Mouse (Mus musculus) hindbrain, embryonic 15.5 days (tissue): ENCODE measurements around the gene Flt1. TPM values are rescaled to one million over a fixed set of nuclear protein-coding genes. Genes with fewer than 3 reads are reported as not detected.

Experiments
- ATAC-seq: fragments of 200-750 bp; cut with Nextera tagmentation; 2 replicates; pipeline ENCODE4 v1.8.0; 2017; ENCODE audit warnings: low read depth, moderate number of reproducible peaks, moderate TSS enrichment; ENCODE audit not compliant: low FRiP score
- H3K27ac ChIP-seq: fragments of 300-500 bp; sonication (generic); replicated peaks from 2 replicates; pipeline ENCODE4 v1.5.1; 2015; ENCODE audit warnings: mild to moderate bottlenecking, inconsistent platforms
- H3K27me3 ChIP-seq: fragments of 300-500 bp; sonication (generic); 2 replicates; pipeline ENCODE4 v1.6.1; 2015; ENCODE audit warnings: control low read depth, inconsistent platforms
- H3K36me3 ChIP-seq: fragments of 300-500 bp; sonication (generic); 2 replicates; pipeline ENCODE4 v1.6.1; 2015; ENCODE audit warnings: control low read depth, inconsistent platforms
- H3K4me1 ChIP-seq: fragments of 300-500 bp; sonication (generic); replicated peaks from 2 replicates; pipeline ENCODE4 v1.6.1; 2015; ENCODE audit warnings: control low read depth, inconsistent platforms
- H3K4me2 ChIP-seq: fragments of 300-500 bp; sonication (generic); 2 replicates; pipeline ENCODE4 v1.6.1; 2015; ENCODE audit warnings: moderate library complexity, mild to moderate bottlenecking, inconsistent platforms
- H3K4me3 ChIP-seq: fragments of 300-500 bp; sonication (generic); 2 replicates; pipeline ENCODE4 v1.5.1; 2015; ENCODE audit warnings: mild to moderate bottlenecking, inconsistent platforms
- H3K9ac ChIP-seq: fragments of 300-500 bp; sonication (generic); 2 replicates; pipeline ENCODE4 v1.6.1; 2015; ENCODE audit warnings: inconsistent platforms
- H3K9me3 ChIP-seq: fragments of 300-500 bp; sonication (generic); 2 replicates; pipeline ENCODE4 v1.6.1; 2016; ENCODE audit warnings: control low read depth, inconsistent platforms
- WGBS: fragments of 180-500 bp; shearing (Covaris S2); methylation state at CpG from one replicate; pipeline ENCODE4 v1.1.7; 2015; 5-methylcytosine and 5-hydroxymethylcytosine counted together
- polyA plus RNA-seq: library from polyadenylated mRNA; unstranded; fragments of >200 nt; fragmentation: Nextera tagmentation; extraction: Ambion mirVana; gene quantifications from 2 replicates; pipeline ENCODE4 v1.2.1, GENCODE M21; 2015

The Flt1 gene
- polyA plus RNA-seq, 1 experiment from 2014 or later: 16.0 TPM

DNA sequence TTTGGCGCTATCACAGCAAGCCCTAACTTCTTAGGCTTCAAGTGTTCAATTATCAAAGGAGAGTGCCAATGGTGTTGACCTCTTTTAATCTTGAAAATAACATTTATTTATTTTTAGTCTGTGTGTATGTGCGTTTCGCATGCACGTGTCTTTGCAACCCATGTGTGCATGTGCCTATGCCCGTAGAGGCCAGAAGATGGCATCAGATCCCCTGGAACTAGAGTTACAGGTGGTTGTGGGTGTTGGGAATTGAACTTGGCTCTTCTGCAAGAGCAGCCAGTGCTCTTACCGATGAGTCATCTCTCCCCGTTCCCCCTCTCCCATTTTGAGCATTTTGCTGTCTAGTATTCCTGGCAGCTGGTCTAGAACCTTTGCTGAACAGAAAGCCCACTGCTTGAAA is 70.0 kb downstream of the Flt1 start:
- Histone ChIP-seq H3K4me3 (no peak overlapping the region), H3K9ac (no peak overlapping the region), H3K27ac (no peak overlapping the region), H3K9me3 (no peaks in the 10 kb centered on the region), H3K36me3 (no peaks in the 10 kb centered on the region), H3K4me2 (no peak overlapping the region), H3K27me3 (no peaks in the 10 kb centered on the region), H3K4me1 (no peaks in the 10 kb centered on the region)
- ATAC-seq: no peak
- WGBS: 87% methylated on average over 7 of the region's 7 CpGs

DNA sequence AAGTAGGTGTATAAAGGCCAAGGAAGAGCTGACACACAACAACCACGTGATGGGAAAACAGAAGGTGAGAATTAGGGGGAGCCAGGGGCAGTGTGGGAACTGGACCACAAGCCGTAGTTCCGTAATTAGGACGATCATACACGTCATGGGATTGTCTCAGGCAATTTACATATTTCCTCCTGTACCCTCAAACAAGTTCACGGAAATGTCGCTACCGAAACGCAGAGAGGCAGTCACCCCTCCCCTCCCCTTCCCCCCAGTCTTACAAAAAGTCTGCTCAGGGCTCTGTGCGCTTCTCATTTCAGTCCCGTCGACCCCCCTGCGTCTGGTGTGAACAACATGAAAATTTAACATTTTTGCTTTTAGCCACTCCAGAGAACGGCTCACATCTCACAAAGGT is 74.6 kb downstream of the Flt1 start:
- ATAC-seq: no peak
- Histone ChIP-seq H3K9me3 (no peaks in the 10 kb centered on the region), H3K27me3 (no peaks in the 10 kb centered on the region), H3K27ac (no peak overlapping the region), H3K4me1 (no peaks in the 10 kb centered on the region), H3K36me3 (no peaks in the 10 kb centered on the region), H3K9ac (no peak overlapping the region), H3K4me2 (no peak overlapping the region), H3K4me3 (no peak overlapping the region)
- whole genome bisulfite sequencing: 90% methylated on average over 14 of the region's 14 CpGs

DNA sequence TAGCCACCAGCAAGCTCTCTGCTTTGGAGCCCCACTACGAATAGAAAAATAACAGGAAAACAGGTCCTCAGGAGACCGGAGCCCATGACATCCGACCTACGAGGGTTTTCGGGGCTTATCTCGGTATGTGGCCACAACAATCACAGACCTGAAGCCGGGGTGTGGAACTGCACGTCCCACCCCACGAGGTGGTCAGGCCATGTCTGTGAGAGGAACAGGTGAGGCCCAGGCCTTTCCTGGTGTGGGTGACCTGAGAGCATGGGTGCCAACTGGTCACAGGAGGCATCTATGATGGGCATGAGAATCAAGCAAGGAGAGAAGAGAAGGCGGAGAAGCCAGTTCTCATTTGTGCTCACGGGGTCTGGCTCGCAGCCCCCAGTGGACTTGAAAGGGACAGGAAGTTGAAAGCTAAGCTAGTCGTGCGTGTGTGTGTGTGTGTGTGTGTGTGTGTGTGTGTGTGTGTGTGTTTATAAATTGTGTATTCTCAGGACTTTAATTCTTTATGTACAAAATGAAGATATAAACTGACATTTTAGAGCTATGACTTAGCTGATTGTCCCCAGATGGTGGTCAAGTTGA is 79.4 kb downstream of the Flt1 start:
- Histone ChIP-seq H3K36me3 (no peaks in the 10 kb centered on the region), H3K4me1 (0 out of 2 replicates have a peak, but pooled peaks cover 3% of the 10 kb centered on the region), H3K27ac (0 out of 2 replicates have a peak overlapping the region, but pooled peaks have one; percentile 34), H3K27me3 (no peaks in the 10 kb centered on the region), H3K4me2 (no peak overlapping the region), H3K4me3 (no peak overlapping the region), H3K9me3 (no peaks in the 10 kb centered on the region), H3K9ac (no peak overlapping the region)
- no peak for ATAC-seq
- 79% methylated on average over 14 of the region's 14 CpGs for WGBS

DNA sequence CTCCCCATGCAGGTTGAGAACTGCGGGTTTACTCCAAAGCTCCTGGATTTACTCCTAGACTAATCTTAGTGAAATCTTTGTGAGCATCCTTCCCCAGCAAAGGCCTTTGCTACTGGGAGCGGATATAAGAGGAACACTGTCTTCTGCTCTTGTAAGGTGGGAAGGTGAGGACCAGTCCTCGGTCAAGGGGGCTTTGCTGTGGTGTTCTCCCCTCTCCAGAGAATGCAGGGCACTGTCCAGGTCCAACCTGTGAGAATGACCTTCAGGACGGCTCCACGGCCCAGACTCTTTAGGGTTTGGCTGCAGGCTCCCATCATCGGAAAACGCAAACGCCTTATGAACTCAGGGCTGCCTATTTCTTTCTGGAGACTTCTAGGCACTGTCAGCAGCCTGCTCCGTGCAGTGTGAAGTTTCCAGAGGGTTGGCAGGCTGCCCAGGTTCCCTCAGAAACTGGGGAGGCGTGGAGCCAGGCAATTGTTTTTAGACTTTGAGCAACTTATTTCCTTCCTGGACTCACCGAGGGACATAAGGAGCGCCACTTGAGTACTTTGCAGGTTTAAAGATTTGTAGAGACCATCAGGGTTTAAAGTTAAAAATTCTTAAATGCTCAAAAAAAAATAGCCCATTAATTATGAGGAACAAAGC is 80.7 kb downstream of the Flt1 start:
- Histone ChIP-seq H3K27ac (no peak overlapping the region), H3K36me3 (no peaks in the 10 kb centered on the region), H3K9ac (no peak overlapping the region), H3K9me3 (no peaks in the 10 kb centered on the region), H3K4me2 (no peak overlapping the region), H3K27me3 (no peaks in the 10 kb centered on the region), H3K4me1 (0 out of 2 replicates have a peak, but pooled peaks cover 3% of the 10 kb centered on the region), H3K4me3 (no peak overlapping the region)
- 0 out of 2 replicates have a peak, but pooled peaks have one; percentile 56 for ATAC-seq
- WGBS: 60% methylated on average over 12 of the region's 12 CpGs

DNA sequence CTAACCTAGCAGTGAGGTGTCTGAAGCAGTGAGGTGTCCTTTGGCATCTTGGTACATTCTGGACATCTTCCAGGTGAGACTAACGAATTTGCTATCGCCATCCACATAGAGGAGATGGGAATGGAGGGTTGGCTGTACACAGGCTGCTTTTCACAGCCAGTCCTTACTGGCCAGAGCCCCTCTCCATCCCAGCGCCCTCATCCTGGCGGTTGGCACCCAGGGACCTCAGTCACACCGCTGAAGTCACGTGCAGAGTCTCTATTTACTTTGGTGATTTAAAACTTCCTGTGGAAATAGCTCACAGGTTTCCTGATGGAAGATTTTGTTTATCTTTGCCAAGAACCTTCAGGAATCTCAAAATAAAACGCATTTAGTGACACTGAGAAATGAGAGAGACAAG is 84.4 kb downstream of the Flt1 start:
- ATAC-seq: no peak
- Histone ChIP-seq H3K4me3 (no peak overlapping the region), H3K27me3 (no peaks in the 10 kb centered on the region), H3K9me3 (no peaks in the 10 kb centered on the region), H3K4me2 (no peak overlapping the region), H3K27ac (no peak overlapping the region), H3K36me3 (no peaks in the 10 kb centered on the region), H3K9ac (no peak overlapping the region), H3K4me1 (0 out of 2 replicates have a peak, but pooled peaks cover 3% of the 10 kb centered on the region)
- WGBS: 69% methylated on average over 7 of the region's 7 CpGs

DNA sequence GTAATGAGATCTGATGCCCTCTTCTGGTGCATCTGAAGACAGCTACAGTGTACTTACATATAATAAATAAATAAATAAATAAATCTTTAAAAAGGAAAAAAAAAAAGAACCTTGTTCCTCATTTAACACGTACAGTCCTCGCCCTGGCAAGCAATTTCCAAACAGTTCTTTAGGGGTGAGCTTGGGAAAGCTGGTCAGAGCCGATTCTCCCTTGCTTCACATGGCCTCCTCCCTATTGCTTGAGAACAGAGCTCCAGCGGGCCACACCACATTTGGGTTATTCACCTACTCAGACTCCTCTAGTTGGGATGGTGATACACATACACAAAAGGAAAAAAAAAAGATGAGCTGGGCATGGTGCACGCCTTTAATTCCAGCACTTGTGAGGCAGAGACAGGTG is 85.9 kb downstream of the Flt1 start:
- Histone ChIP-seq H3K27me3 (no peaks in the 10 kb centered on the region), H3K4me1 (0 out of 2 replicates have a peak, but pooled peaks cover under 1% of the 10 kb centered on the region), H3K9me3 (no peaks in the 10 kb centered on the region), H3K9ac (no peak overlapping the region), H3K27ac (no peak overlapping the region), H3K4me2 (no peak overlapping the region), H3K36me3 (no peaks in the 10 kb centered on the region), H3K4me3 (no peak overlapping the region)
- ATAC-seq: no peak
- 96% methylated on average over 5 of the region's 5 CpGs for WGBS

DNA sequence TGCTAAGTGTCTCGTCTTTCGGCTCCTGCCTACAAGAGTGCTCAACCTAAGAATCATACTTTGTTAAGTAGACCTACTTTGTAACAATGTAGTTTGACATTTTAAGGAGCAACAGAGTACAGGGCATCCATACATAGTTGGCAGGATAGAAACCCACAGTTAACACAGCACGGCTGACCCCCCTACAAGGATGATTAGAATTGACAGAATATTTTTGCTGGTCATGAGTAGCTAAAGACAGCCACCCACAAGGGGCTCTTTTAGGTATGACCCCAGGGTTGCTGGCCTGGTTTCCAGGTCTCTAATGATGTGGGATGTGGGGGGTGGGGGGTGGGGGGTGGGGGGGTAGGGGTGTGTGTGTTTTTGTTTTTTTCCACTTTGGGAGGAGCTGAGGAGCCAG is 89.1 kb downstream of the Flt1 start:
- 81% methylated on average over 3 of the region's 3 CpGs for WGBS
- H3K4me2 ChIP-seq: no peak overlapping the region
- no peaks in the 10 kb centered on the region for H3K27me3 ChIP-seq
- H3K4me1 ChIP-seq: no peaks in the 10 kb centered on the region
- no peak overlapping the region for H3K4me3 ChIP-seq
- no peak for ATAC-seq
- H3K9me3 ChIP-seq: no peaks in the 10 kb centered on the region
- H3K27ac ChIP-seq: no peak overlapping the region
- H3K36me3 ChIP-seq: no peaks in the 10 kb centered on the region
- H3K9ac ChIP-seq: no peak overlapping the region

DNA sequence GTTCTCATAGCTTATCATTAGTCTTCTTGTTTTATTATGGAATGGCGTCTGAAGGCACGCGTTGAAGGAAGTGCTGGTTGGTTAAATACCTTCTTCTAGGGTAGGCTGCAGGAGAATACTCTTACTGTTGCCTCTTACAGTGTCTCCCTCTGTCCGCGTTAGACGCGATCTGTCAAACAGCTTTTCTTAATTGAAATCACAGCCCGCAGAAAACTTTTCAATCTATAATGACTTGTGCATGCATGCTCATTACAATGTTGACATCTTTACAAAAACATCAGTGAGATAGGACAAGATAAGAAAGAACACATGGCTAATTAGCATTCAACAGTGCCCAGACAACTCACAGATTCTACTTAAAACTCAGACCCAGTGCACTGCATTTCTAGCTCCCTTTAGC is 89.9 kb downstream of the Flt1 start:
- 62% methylated on average over 8 of the region's 8 CpGs for WGBS
- no peak for ATAC-seq
- no peaks in the 10 kb centered on the region for H3K9me3 ChIP-seq
- H3K4me1 ChIP-seq: no peaks in the 10 kb centered on the region
- no peak overlapping the region for H3K9ac ChIP-seq
- no peak overlapping the region for H3K4me2 ChIP-seq
- H3K27me3 ChIP-seq: no peaks in the 10 kb centered on the region
- H3K36me3 ChIP-seq: no peaks in the 10 kb centered on the region
- H3K27ac ChIP-seq: no peak overlapping the region
- H3K4me3 ChIP-seq: no peak overlapping the region

DNA sequence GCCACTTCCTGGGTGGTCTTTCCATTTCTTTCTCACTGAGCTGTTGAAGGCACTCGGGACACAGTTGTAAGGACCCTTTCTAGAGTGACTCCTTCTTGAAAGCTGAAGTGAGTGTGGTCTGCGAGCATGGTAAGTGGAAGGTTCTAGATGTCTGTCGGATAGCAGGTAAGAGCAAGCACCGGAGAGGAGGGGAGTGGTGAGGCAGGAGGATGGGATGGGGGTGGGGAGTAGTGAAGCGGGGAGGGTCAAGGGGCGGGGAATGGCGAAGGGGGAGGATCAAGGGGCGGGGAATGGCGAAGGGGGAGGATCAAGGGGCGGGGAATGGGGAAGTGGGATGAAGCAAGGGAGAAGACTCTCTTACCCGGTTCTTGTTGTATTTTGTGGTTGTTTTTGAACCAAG is 91.8 kb downstream of the Flt1 start:
- WGBS: 26% methylated on average over 11 of the region's 11 CpGs
- Histone ChIP-seq H3K4me1 (no peaks in the 10 kb centered on the region), H3K9ac (no peak overlapping the region), H3K36me3 (no peaks in the 10 kb centered on the region), H3K4me3 (no peak overlapping the region), H3K27ac (no peak overlapping the region), H3K27me3 (no peaks in the 10 kb centered on the region), H3K4me2 (peak overlapping the region; percentile 35), H3K9me3 (no peaks in the 10 kb centered on the region)
- ATAC-seq: no peak

DNA sequence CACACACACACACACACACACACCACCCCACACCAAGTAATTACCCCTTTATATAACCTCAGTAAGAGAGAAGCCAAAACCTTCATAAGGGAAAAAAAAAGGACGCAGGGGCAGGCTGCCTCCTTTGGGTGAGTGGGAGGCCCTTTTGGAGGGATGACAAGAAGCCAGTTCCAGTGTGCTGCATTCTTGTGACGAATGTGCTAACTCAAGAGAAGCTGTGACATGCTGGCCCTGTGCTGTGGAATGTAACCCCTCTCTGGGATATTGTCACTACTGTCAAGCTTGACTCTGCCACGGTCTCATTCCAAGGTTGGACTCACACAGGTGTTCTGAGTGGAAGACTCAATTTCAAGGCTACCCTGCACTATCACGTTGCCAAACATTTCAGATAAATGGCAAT is 93.1 kb downstream of the Flt1 start:
- H3K4me2 ChIP-seq: no peak overlapping the region
- no peak overlapping the region for H3K9ac ChIP-seq
- no peaks in the 10 kb centered on the region for H3K36me3 ChIP-seq
- no peaks in the 10 kb centered on the region for H3K27me3 ChIP-seq
- H3K4me3 ChIP-seq: no peak overlapping the region
- ATAC-seq: no peak
- 73% methylated on average over 4 of the region's 4 CpGs for WGBS
- H3K27ac ChIP-seq: no peak overlapping the region
- H3K4me1 ChIP-seq: no peaks in the 10 kb centered on the region
- H3K9me3 ChIP-seq: no peaks in the 10 kb centered on the region

DNA sequence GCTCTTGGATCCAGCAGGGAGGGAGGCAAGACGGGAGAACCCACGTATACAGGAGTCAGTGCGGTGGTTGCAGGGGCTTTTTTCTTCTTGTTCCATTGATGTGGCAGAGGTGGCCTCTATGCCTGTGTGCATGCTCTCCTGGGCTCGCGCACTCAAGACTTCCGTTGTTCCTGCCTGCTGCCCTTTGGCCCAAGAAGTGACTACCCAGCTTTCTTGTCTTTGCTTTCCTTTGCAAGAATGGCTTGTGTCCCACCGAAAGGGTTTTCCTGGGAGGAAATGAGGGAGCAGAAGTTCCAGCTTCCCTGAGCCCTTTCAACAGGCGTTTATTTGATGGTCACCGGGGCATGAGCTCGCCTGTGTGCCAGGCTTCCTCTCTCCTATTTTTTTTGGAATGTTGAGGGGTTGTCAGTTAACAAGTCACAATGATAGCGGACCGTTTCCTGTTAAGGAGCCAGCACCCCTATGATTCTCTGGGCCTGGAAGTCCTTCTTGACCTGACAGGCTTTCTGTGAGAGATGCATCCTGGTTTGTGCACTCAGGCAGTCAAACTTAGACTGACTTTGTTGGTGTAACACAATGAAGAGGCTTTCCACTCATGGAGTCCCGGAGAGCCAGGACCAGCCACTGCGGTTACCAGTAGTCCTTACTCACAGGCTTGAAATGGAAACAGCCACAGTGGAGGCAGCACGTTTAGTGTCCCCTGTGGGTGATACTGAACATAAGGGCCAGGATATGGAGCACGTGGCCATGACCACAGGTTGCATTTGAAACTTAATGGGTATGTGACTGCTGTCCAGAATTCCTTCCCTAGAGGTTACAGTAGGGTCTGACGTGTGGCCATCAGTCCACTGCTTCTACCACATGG is 95.2 kb downstream of the Flt1 start:
- H3K4me2 ChIP-seq: no peak overlapping the region
- 84% methylated on average over 17 of the region's 17 CpGs for WGBS
- no peaks in the 10 kb centered on the region for H3K36me3 ChIP-seq
- H3K9me3 ChIP-seq: no peaks in the 10 kb centered on the region
- no peaks in the 10 kb centered on the region for H3K27me3 ChIP-seq
- no peak overlapping the region for H3K4me3 ChIP-seq
- H3K9ac ChIP-seq: no peak overlapping the region
- peaks cover 7% of the 10 kb centered on the region; the same call in 1 of the 2 replicates for H3K4me1 ChIP-seq
- ATAC-seq: no peak
- H3K27ac ChIP-seq: no peak overlapping the region

DNA sequence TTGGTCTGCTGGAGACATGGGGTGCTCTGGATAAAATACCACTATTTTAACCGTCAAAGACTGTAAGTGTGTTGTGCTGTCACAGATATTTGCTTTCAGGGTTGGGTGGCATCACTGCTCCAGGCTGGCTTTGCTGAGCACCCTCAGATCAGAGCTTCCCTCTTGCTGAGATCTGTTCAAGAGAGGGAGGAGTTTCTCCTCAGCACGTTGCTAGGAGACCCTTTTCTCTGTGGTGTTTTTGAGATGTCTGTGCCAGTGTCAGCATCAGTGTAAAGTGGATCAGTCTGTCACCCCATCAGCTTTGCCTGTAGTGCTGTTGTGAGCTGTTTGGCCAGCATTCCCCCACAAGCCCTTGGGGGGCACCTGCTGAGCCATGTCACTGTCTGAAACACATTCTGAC is 98.9 kb downstream of the Flt1 start:
- H3K9me3 ChIP-seq: no peaks in the 10 kb centered on the region
- H3K4me1 ChIP-seq: peaks cover 7% of the 10 kb centered on the region; the same call in 1 of the 2 replicates
- H3K9ac ChIP-seq: no peak overlapping the region
- no peak overlapping the region for H3K4me2 ChIP-seq
- 48% methylated on average over 2 of the region's 2 CpGs for WGBS
- no peak overlapping the region for H3K4me3 ChIP-seq
- no peaks in the 10 kb centered on the region for H3K36me3 ChIP-seq
- H3K27ac ChIP-seq: no peak overlapping the region; the same call in 1 of the 2 replicates
- peak; percentile 76; the same call in 1 of the 2 replicates for ATAC-seq
- H3K27me3 ChIP-seq: no peaks in the 10 kb centered on the region
